Mouse (Mus musculus) liver, embryonic 14.5 days (tissue): ENCODE results near the gene Vps50. TPM values are rescaled to one million over a fixed set of nuclear protein-coding genes. Genes with fewer than 3 reads are reported as not detected.
A peak's percentile ranks its signal among the peaks of the same experiment; 100 is the strongest.
"Not testable (repeated sequence)": the region's sequence is repeated elsewhere in the genome, so short reads cannot be mapped to it uniquely, and the experiment has no call there.

Source experiments
- ATAC-seq: fragments of 200-750 bp; cut with Nextera tagmentation; 2 replicates; pipeline ENCODE4 v1.8.0; 2017; ENCODE audit warnings: moderate number of reproducible peaks, mild to moderate bottlenecking, moderate library complexity; ENCODE audit not compliant: insufficient read depth
- DNase-seq, 3 experiments: peaks; one replicate each; pipeline ENCODE4 v3.0.0-alpha.2; 2012 to 2013; ENCODE audit warnings: low read depth in 3 of 3, low spot score in 3 of 3
- H3K27ac ChIP-seq: fragments of 300-500 bp; sonication (generic); 2 replicates; pipeline ENCODE4 v1.5.1; 2014; ENCODE audit warnings: moderate library complexity, mild to moderate bottlenecking, control low read depth, inconsistent platforms
- H3K27me3 ChIP-seq: fragments of 300-500 bp; sonication (generic); 2 replicates; pipeline ENCODE4 v1.6.1; 2014; ENCODE audit warnings: mild to moderate bottlenecking, low read length, moderate library complexity; ENCODE audit not compliant: control insufficient read depth, insufficient read depth
- H3K36me3 ChIP-seq: fragments of 300-500 bp; sonication (generic); replicated peaks from 2 replicates; pipeline ENCODE4 v1.6.1; 2014; ENCODE audit warnings: low read depth; ENCODE audit not compliant: control insufficient read depth, insufficient read depth
- H3K4me1 ChIP-seq, 2 experiments: fragments of 200-500 bp in 1 of 2; fragments of 300-500 bp in 1 of 2; sonication (generic) in 1 of 2; replicated peaks; 2 replicates each; pipeline ENCODE4 v1.6.1; 2012 to 2014; ENCODE audit warnings: antibody characterized with exemption in 1 of 2, inconsistent platforms in 1 of 2, low read length in 1 of 2; ENCODE audit not compliant: control insufficient read depth in 2 of 2, insufficient read depth in 2 of 2
- H3K4me2 ChIP-seq: fragments of 300-500 bp; sonication (generic); 2 replicates; pipeline ENCODE4 v1.6.1; 2014; ENCODE audit warnings: low read depth, mild to moderate bottlenecking, control low read depth, moderate library complexity
- H3K4me3 ChIP-seq, 2 experiments: fragments of 200-500 bp in 1 of 2; fragments of 300-500 bp in 1 of 2; sonication (generic) in 1 of 2; 2 replicates each; pipeline ENCODE4 v1.5.1; 2012 to 2014; ENCODE audit warnings: low read depth in 2 of 2, low read length in 2 of 2, mild to moderate bottlenecking in 2 of 2, control low read depth in 1 of 2, inconsistent platforms in 1 of 2, moderate library complexity in 1 of 2; ENCODE audit not compliant: insufficient read depth in 1 of 2
- H3K9ac ChIP-seq: fragments of 300-500 bp; sonication (generic); replicated peaks from 2 replicates; pipeline ENCODE4 v1.6.1; 2014; ENCODE audit warnings: mild to moderate bottlenecking, control low read depth, moderate library complexity
- H3K9me3 ChIP-seq: fragments of 300-500 bp; sonication (generic); 2 replicates; pipeline ENCODE4 v1.6.1; 2016; ENCODE audit warnings: low read length, mixed read lengths; ENCODE audit not compliant: control insufficient read depth
- CTCF ChIP-seq: IDR thresholded peaks from 2 replicates; pipeline ENCODE4 v1.5.1; 2016; ENCODE audit warnings: antibody characterized with exemption, low read depth, control low read depth
- EP300 ChIP-seq: IDR thresholded peaks from 2 replicates; pipeline ENCODE4 v1.6.1; 2016; ENCODE audit warnings: antibody characterized with exemption, low read depth
- WGBS: fragments of 180-500 bp; shearing (Covaris S2); extraction: QIAGEN DNeasy Blood & Tissue Kit; methylation state at CpG from one replicate; pipeline ENCODE4 v1.1.7; 2014; ENCODE audit not compliant: insufficient replicate concordance; 5-methylcytosine and 5-hydroxymethylcytosine counted together
- polyA plus RNA-seq, 2 experiments: library from polyadenylated mRNA; depleted of rRNA in 1 of 2; stranded (reverse) in 1 of 2; unstranded in 1 of 2; fragments of >200 nt; fragmentation: Nextera tagmentation in 1 of 2; extraction: Ambion mirVana in 1 of 2; gene quantifications; 2 replicates each; pipeline versions ENCODE4 v1.2.1 to v1.2.3; 2012 to 2014

Vps50 gene
- polyA plus RNA-seq, 2 experiments: 4.4 to 10.7 TPM

DNA sequence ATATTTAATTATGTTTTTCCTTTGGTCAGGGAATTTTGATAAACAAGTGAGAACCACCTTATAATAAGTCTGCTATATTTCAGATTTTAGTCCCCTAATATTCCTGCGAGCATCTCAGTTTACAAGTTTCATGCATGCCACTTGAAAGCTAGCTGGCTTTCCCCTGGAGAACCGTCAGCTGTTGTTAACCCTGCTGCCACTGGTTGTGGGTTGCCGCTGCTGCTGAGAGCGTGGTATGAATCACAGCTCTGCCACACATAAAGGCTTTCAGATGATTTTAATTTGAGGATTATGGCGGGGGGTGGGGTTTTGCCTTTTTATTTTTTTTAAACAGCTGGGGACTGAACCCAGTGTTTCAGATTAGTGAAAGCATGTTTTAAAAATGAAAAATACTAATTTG lies 7.1 kb downstream of the Vps50 start:
- no peak overlapping the region for H3K4me2 ChIP-seq
- ATAC-seq (no peak), DNase-seq (no peak)
- H3K27me3 ChIP-seq: no peaks in the 10 kb centered on the region
- H3K4me1 ChIP-seq: no peaks in the 10 kb centered on the region
- H3K9me3 ChIP-seq: no peaks in the 10 kb centered on the region
- no peaks in the 10 kb centered on the region for H3K36me3 ChIP-seq
- TF ChIP-seq EP300: no peak
- TF ChIP-seq CTCF: no peak
- H3K9ac ChIP-seq: no peak overlapping the region
- H3K4me3 ChIP-seq: no peak overlapping the region
- no peak overlapping the region for H3K27ac ChIP-seq
- WGBS: 67% methylated on average over 5 of the region's 5 CpGs

DNA sequence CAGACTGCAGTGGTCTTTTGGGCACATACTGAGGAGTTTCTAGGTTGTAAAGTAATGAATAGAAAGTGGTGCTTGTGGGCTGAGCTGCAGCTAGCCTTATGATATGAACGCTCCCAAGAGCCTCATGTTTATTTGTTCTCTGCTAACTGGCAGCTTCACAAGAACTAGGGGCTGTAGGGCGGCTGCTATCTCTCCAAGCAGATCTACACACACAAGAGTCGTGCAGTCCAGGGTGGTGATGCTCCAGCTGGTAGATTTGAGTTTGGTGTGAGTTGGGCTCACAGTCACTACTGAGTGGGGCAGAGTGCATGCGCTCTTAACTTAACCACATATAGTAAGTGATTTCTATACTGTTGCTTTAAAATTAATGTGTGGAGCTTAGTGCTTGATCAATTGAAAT lies 8.9 kb downstream of the Vps50 start:
- 42% methylated on average over 4 of the region's 4 CpGs for WGBS
- peak; percentile 37; the same call in 1 of the 2 replicates for ATAC-seq
- no peak for TF ChIP-seq CTCF
- no peak for TF ChIP-seq EP300
- no peaks in the 10 kb centered on the region for H3K27me3 ChIP-seq
- H3K4me2 ChIP-seq: no peak overlapping the region
- DNase-seq: no peak
- H3K36me3 ChIP-seq: no peaks in the 10 kb centered on the region
- H3K4me1 ChIP-seq: no peaks in the 10 kb centered on the region
- H3K9me3 ChIP-seq: no peaks in the 10 kb centered on the region
- H3K27ac ChIP-seq: no peak overlapping the region
- no peak overlapping the region; the same call in 1 of the 2 replicates for H3K9ac ChIP-seq
- H3K4me3 ChIP-seq: no peak overlapping the region

DNA sequence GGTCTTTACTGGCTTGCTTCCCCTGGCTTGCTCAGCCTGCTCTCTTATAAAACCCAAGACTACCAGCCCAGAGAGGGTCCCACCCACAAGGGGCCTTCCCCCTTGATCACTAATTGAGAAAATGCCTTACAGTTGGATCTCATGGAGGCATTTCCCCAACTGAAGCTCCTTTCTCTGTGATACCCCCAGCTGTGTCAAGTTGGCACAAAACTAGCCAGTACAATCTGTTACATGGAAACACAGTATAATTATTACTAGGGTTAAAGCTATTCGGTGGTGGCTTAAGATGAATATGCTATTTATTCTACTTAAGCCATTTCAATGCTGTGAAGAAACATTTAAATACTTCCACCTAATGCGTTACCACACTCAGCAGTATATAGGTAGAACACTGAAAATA lies 10.0 kb downstream of the Vps50 start:
- DNase-seq, H3K4me2 ChIP-seq, H3K27me3 ChIP-seq, H3K36me3 ChIP-seq, H3K27ac ChIP-seq, H3K4me3 ChIP-seq, H3K9me3 ChIP-seq, ATAC-seq, H3K4me1 ChIP-seq, H3K9ac ChIP-seq: not testable (repeated sequence)
- 75% methylated on average over 2 of the region's 2 CpGs for WGBS

DNA sequence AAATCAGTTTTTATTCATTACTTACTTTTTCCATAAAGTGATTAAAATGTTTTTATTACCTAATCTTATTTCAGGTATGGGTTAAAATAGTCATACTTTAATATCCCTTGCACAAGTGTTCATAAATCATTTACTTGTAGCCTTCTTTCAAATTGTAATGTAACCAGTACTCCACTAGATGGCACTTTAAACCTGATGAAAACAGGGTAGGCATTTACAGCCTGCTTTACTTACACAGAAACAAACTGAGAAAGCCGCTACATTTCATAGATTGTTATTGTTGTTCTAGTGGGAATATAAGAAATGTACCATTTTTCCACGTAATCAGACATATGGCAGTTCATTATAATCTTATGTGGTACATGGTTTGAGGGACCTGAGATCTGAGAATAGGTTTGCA lies 11.6 kb downstream of the Vps50 start:
- H3K27ac ChIP-seq: no peak overlapping the region
- 22% methylated on average over 2 of the region's 2 CpGs for WGBS
- H3K4me1 ChIP-seq: no peaks in the 10 kb centered on the region
- H3K36me3 ChIP-seq: no peaks in the 10 kb centered on the region
- no peak overlapping the region for H3K4me3 ChIP-seq
- H3K9ac ChIP-seq: no peak overlapping the region
- no peak overlapping the region for H3K4me2 ChIP-seq
- peak; percentile 50; the same call in 1 of the 2 replicates for TF ChIP-seq CTCF
- no peak for TF ChIP-seq EP300
- DNase-seq (peak; percentile 24 to 39 (median 28)), ATAC-seq (no peak)
- H3K27me3 ChIP-seq: no peaks in the 10 kb centered on the region
- H3K9me3 ChIP-seq: no peaks in the 10 kb centered on the region

DNA sequence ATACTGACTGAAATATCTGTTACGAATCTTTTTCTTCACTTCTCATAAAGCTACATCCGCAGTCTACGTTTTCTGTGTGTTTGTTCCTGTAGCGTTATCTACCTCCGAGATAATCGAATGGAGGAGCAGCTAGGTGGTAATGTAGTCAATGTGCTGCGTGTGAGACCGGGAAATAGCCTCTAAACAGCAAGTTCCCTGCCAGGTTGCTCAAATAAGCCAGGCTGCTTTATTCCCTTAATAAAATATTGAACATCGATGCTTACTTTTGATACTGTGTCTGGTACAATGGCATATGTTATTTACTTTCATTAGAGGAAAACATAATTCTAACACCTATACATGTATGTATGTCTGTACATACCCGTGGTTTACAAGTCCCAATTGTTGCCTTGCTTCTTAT lies 12.9 kb downstream of the Vps50 start:
- H3K27ac ChIP-seq: no peak overlapping the region
- ATAC-seq (no peak), DNase-seq (no peak)
- WGBS: 75% methylated on average over 10 of the region's 10 CpGs
- H3K9me3 ChIP-seq: no peaks in the 10 kb centered on the region
- H3K4me2 ChIP-seq: no peak overlapping the region
- no peaks in the 10 kb centered on the region for H3K4me1 ChIP-seq
- no peak overlapping the region for H3K4me3 ChIP-seq
- no peaks in the 10 kb centered on the region for H3K27me3 ChIP-seq
- H3K9ac ChIP-seq: no peak overlapping the region
- H3K36me3 ChIP-seq: no peaks in the 10 kb centered on the region
- no peak for TF ChIP-seq EP300
- TF ChIP-seq CTCF: no peak
